Mouse (Mus musculus) kidney, embryonic 16.5 days (tissue): ENCODE results near the gene Ccr7. TPM values are rescaled to one million over a fixed set of nuclear protein-coding genes. Genes with fewer than 3 reads are reported as not detected.

Experiments used
- ATAC-seq: fragments of 200-750 bp; cut with Nextera tagmentation; 2 replicates; pipeline ENCODE4 v1.8.0; 2017; ENCODE audit warnings: moderate TSS enrichment; ENCODE audit not compliant: low FRiP score, low TSS enrichment
- H3K27ac ChIP-seq: fragments of 300-500 bp; sonication (generic); 2 replicates; pipeline ENCODE4 v1.5.1; 2014; ENCODE audit warnings: low read length
- H3K27me3 ChIP-seq: fragments of 300-500 bp; sonication (generic); 2 replicates; pipeline ENCODE4 v1.6.1; 2014; ENCODE audit warnings: low read length, control low read depth, mixed read lengths; ENCODE audit not compliant: insufficient read depth
- H3K36me3 ChIP-seq: fragments of 300-500 bp; sonication (generic); 2 replicates; pipeline ENCODE4 v1.6.1; 2014; ENCODE audit warnings: low read length, control low read depth, mixed read lengths; ENCODE audit not compliant: insufficient read depth
- H3K4me1 ChIP-seq: fragments of 300-500 bp; sonication (generic); 2 replicates; pipeline ENCODE4 v1.6.1; 2014; ENCODE audit warnings: low read length, control low read depth, mixed read lengths; ENCODE audit not compliant: insufficient read depth
- H3K4me2 ChIP-seq: fragments of 300-500 bp; sonication (generic); replicated peaks from 2 replicates; pipeline ENCODE4 v1.6.1; 2014; ENCODE audit warnings: low read depth, low read length
- H3K4me3 ChIP-seq: fragments of 300-500 bp; sonication (generic); 2 replicates; pipeline ENCODE4 v1.5.1; 2014; ENCODE audit warnings: mild to moderate bottlenecking, low read length
- H3K9ac ChIP-seq: fragments of 300-500 bp; sonication (generic); replicated peaks from 2 replicates; pipeline ENCODE4 v1.6.1; 2014; ENCODE audit warnings: low read length
- H3K9me3 ChIP-seq: fragments of 300-500 bp; sonication (generic); 2 replicates; pipeline ENCODE4 v1.6.1; 2016; ENCODE audit warnings: low read length, control low read depth
- WGBS: fragments of 180-500 bp; shearing (Covaris S2); extraction: QIAGEN DNeasy Blood & Tissue Kit; methylation state at CpG from one replicate; pipeline ENCODE4 v1.1.7; 2014; 5-methylcytosine and 5-hydroxymethylcytosine counted together
- polyA plus RNA-seq: library from polyadenylated mRNA; unstranded; fragments of >200 nt; fragmentation: Nextera tagmentation; extraction: Ambion mirVana; gene quantifications from 2 replicates; pipeline ENCODE4 v1.2.1, GENCODE M21; 2015

Ccr7 gene
- polyA plus RNA-seq, 1 experiment from 2014 or later = 0.41 TPM

- Histone ChIP-seq H3K27me3 (no peaks in the 10 kb centered on the region), H3K4me1 (no peaks in the 10 kb centered on the region), H3K9me3 (no peaks in the 10 kb centered on the region), H3K9ac (no peak overlapping the region), H3K27ac (no peak overlapping the region), H3K4me3 (no peak overlapping the region), H3K4me2 (no peak overlapping the region), H3K36me3 (no peaks in the 10 kb centered on the region)
- no peak for ATAC-seq
- 87% methylated on average over 6 of the region's 6 CpGs for WGBS
These were observed 5.4 kb upstream of the Ccr7 start for GRCm38 (mm10) chr11:99160228-99160627.

- Histone ChIP-seq H3K27me3 (no peaks in the 10 kb centered on the region), H3K4me1 (no peaks in the 10 kb centered on the region), H3K9ac (no peak overlapping the region), H3K36me3 (no peaks in the 10 kb centered on the region), H3K4me2 (no peak overlapping the region), H3K4me3 (no peak overlapping the region), H3K9me3 (no peaks in the 10 kb centered on the region), H3K27ac (no peak overlapping the region)
- 84% methylated on average over 9 of the region's 9 CpGs for WGBS
- ATAC-seq = no peak
These were observed 940 bp upstream of the Ccr7 start for GRCm38 (mm10) chr11:99155817-99156216.

- Histone ChIP-seq H3K4me3 (no peak overlapping the region), H3K4me1 (peaks cover 11% of the 10 kb centered on the region; the same call in 1 of the 2 replicates), H3K9me3 (no peaks in the 10 kb centered on the region), H3K27me3 (no peaks in the 10 kb centered on the region), H3K36me3 (no peaks in the 10 kb centered on the region), H3K4me2 (no peak overlapping the region), H3K27ac (no peak overlapping the region), H3K9ac (no peak overlapping the region)
- ATAC-seq = no peak
- WGBS = 47% methylated on average over 7 of the region's 7 CpGs
These were observed 817 bp downstream of the Ccr7 start for GRCm38 (mm10) chr11:99153767-99154753.

- Histone ChIP-seq H3K36me3 (no peaks in the 10 kb centered on the region), H3K4me2 (no peak overlapping the region)
- WGBS = 83% methylated on average over 7 of the region's 7 CpGs
These were observed 2.3 kb downstream of the Ccr7 start for GRCm38 (mm10) chr11:99152323-99153144.

GRCm38 (mm10) chr11:99151333-99151930, 3.4 kb downstream of the Ccr7 start:
- 78% methylated on average over 11 of the region's 11 CpGs for WGBS
- Histone ChIP-seq H3K4me2 (no peak overlapping the region), H3K9me3 (no peaks in the 10 kb centered on the region), H3K4me1 (peaks cover 37% of the 10 kb centered on the region), H3K9ac (no peak overlapping the region), H3K27ac (no peak overlapping the region), H3K27me3 (no peaks in the 10 kb centered on the region), H3K4me3 (no peak overlapping the region), H3K36me3 (no peaks in the 10 kb centered on the region)
- no peak for ATAC-seq

More at GRCm38 (mm10) chr11:99152323-99153144, 2.3 kb downstream of the Ccr7 start:
- Histone ChIP-seq H3K9ac (no peak overlapping the region), H3K9me3 (no peaks in the 10 kb centered on the region), H3K4me3 (no peak overlapping the region), H3K4me1 (peaks cover 27% of the 10 kb centered on the region), H3K27me3 (no peaks in the 10 kb centered on the region), H3K27ac (no peak overlapping the region)
- ATAC-seq = no peak

GRCm38 (mm10) chr11:99150889-99151288, 4.0 kb downstream of the Ccr7 start:
- Histone ChIP-seq H3K27me3 (no peaks in the 10 kb centered on the region), H3K9ac (no peak overlapping the region), H3K36me3 (no peaks in the 10 kb centered on the region), H3K4me3 (no peak overlapping the region), H3K9me3 (no peaks in the 10 kb centered on the region), H3K4me1 (peaks cover 37% of the 10 kb centered on the region), H3K27ac (no peak overlapping the region), H3K4me2 (no peak overlapping the region)
- ATAC-seq = no peak
- 40% methylated on average over 7 of the region's 7 CpGs for WGBS

GRCm38 (mm10) chr11:99149898-99150757, 4.7 kb downstream of the Ccr7 start:
- WGBS = 51% methylated on average over 19 of the region's 19 CpGs
- no peak overlapping the region for H3K4me3 ChIP-seq
- no peak overlapping the region; the same call in 1 of the 2 replicates for H3K9ac ChIP-seq
- H3K4me1 ChIP-seq = peaks cover 37% of the 10 kb centered on the region
- H3K27ac ChIP-seq = peak overlapping the region; percentile 9; the same call in 1 of the 2 replicates
- H3K9me3 ChIP-seq = no peaks in the 10 kb centered on the region
- no peak overlapping the region for H3K4me2 ChIP-seq
- no peaks in the 10 kb centered on the region for H3K36me3 ChIP-seq
- no peaks in the 10 kb centered on the region for H3K27me3 ChIP-seq
- ATAC-seq = peak; percentile 74

- WGBS = 12% methylated on average over 16 of the region's 16 CpGs
These were observed 5.8 kb downstream of the Ccr7 start for GRCm38 (mm10) chr11:99148896-99149703.

More at GRCm38 (mm10) chr11:99148896-99149703, 5.8 kb downstream of the Ccr7 start:
- H3K27ac ChIP-seq = peak overlapping the region; percentile 89
- peak overlapping the region; percentile 26; the same call in 1 of the 2 replicates for H3K4me2 ChIP-seq
- H3K36me3 ChIP-seq = no peaks in the 10 kb centered on the region
- peaks cover 41% of the 10 kb centered on the region for H3K4me1 ChIP-seq
- no peaks in the 10 kb centered on the region for H3K27me3 ChIP-seq
- ATAC-seq = peak; percentile 43
- H3K4me3 ChIP-seq = no peak overlapping the region
- peak overlapping the region; percentile 49 for H3K9ac ChIP-seq
- H3K9me3 ChIP-seq = no peaks in the 10 kb centered on the region
